Mouse (Mus musculus) urinary bladder, postnatal 10 days (tissue): ENCODE data around the gene Palld.

ENCODE experiments used
- DNase-seq: peaks from one replicate; pipeline ENCODE4 v3.0.0; 2022; ENCODE audit warnings: low spot score

Gene Palld

DNA sequence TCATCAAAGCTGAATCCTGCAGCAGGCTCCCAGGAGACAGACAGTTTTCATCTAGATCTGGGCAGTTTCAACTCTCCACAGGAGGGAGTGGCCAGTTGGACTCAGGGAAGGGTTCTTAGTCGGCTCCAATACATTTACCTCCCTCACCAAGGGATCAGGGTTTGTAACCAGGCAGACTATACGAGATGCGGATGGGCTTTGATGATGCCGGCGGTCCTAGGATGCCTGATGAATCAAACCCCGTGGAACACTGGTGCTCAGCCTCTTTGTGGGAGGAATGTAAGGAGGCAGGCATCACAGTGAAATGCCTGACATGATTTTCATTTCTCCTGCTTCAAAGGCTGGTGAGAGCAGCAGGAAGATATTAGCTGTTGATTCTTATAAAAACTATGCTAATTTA is 347.1 kb downstream of the Palld start:
- DNase-seq = no peak

GRCm38 (mm10) chr8:61552755-61553402 is 349.6 kb downstream of the Palld start:
- DNase-seq = no peak

DNA sequence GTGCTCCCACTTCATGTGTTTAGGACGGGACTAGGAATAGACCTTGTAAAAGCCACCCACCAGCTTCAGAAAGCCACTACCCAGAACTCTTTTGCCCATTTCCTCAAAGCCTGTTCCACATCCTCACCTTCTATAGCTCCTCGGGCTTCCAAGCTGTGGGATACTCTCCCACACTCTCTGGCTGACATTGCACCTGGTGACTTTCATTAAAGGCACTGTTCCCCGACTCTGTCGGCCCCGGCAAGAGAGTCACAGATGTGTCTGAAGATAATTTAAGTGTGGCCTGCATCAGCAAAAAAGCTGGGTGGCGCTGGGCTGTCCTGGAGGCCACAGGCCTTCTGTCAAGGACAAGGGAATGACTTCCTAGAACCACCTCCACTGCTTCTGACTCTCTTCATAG is 350.3 kb downstream of the Palld start:
- no peak for DNase-seq

- DNase-seq = no peak
Observed at GRCm38 (mm10) chr8:61550006-61550748, 352.3 kb downstream of the Palld start.

GRCm38 (mm10) chr8:61549585-61549984 is 352.9 kb downstream of the Palld start:
- DNase-seq = no peak

DNA sequence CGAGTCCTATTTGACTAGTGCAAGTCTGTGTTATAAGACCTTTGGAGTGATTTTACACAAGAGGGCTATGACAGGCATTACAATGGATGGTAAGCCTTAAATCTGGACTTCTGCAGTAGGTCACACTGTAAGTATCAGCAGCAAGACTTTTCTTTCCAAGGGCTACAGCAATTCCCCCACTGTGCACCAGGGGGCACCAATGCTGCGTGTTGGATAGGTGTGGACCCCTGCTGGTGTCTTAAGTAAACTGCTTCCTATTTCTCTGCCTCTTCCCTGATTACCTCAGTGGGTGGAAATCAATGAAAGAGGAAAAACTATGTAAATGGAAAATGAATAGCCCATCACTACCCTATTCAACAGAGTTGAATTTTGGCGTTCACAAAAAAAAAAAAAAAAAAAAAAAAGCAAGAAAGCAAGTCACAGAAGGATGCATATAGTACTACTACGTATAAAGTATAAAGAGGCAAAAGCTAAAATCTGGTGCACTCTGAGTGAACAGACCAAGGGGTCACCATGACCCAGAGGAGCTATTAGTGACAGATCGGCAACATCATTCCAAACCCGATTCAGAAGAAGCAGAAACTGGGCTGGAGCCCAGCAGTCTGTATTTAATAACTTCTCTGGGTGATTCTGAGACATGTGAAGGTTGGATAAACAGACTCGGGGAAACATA is 362.5 kb downstream of the Palld start:
- peak; percentile 51 for DNase-seq

DNA sequence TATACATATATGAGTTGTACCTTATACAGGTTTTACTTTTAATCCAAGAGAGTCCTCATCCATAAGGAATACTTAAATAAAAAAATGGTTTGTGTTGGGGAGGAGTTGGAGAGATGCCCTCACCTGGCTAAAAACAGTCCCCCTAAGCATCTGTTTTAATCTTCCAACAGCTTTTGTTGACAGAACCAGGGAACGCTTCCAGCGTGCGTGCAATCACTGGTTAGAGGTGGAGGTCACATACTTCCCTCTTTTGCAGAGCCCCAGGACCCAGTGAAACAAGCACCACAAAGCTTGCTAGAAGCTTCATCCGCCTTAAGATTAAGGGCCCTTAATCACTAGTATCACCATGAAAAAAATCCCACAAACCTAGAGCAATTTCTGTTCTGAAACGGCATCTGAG is 365.0 kb downstream of the Palld start:
- DNase-seq = no peak

- no peak for DNase-seq
Observed at GRCm38 (mm10) chr8:61535472-61535871, 367.0 kb downstream of the Palld start.

DNA sequence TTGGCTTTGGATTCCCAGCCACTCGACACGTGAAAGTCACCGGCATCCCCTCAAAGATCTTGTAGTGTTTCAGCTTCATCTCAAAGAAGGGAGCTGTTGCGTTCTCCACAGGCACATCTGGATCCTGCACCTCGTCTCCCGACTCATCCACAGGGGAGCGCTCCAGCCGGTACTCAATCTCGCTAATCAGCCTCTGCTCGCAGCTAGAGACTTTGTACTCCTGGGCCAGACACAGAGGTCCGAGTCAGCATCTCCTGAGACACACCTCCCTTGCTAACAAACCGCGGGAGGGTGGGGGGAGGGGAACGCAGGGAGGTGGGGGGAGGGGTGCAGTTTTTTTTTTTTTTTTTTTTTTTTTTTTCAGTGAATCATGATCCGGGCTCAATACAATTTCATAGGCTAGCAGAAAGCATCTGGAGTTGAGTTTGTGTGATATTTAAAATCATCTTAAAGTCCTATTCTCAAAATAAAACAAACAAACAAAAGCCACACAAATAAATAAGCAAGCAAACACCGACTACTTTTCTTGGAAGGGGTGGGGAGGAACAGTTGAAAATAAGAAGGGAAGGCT is 369.0 kb downstream of the Palld start:
- no peak for DNase-seq

DNA sequence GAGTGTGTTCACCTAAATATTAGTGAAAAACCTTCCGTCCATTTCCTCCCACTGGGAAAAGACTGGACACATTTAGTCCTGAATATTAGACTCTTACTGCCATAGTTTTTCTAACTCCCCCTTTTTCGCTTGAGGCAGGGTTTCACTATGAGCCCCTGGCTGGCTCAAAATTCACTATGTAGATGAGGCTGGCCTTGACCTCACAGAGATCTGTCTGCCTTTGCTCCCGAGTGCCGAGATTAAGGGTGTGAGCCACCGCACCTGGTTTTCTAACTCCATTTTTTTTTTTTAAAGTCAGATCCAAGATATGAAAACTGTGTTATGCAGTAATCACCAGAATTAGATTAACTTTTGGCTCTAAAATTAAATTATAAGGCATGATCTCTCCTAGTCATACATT is 369.7 kb downstream of the Palld start:
- no peak for DNase-seq

- DNase-seq = no peak
Observed at GRCm38 (mm10) chr8:61531944-61532795, 370.3 kb downstream of the Palld start.

GRCm38 (mm10) chr8:61528642-61529041 is 373.8 kb downstream of the Palld start:
- DNase-seq = no peak

DNA sequence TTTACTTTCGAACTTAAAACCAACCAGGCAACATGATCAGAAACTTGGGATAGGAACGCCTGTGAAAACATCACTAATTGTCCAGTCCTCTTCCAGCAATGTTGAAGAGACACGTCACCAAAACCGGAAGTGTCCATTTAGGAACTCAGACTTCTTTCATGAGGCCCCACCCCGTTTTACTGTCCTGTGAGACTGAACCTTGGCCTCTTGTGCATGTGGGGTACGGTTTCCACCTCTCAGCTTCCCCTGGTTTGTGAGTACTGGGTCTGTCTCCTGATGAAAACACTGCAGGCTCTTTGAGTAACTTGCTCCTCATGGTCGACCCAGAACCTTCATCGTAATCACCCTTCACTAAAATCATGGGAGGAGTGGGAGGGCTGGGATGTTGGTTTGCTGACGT is 374.3 kb downstream of the Palld start:
- no peak for DNase-seq

GRCm38 (mm10) chr8:61527037-61527436 is 375.5 kb downstream of the Palld start:
- no peak for DNase-seq

DNA sequence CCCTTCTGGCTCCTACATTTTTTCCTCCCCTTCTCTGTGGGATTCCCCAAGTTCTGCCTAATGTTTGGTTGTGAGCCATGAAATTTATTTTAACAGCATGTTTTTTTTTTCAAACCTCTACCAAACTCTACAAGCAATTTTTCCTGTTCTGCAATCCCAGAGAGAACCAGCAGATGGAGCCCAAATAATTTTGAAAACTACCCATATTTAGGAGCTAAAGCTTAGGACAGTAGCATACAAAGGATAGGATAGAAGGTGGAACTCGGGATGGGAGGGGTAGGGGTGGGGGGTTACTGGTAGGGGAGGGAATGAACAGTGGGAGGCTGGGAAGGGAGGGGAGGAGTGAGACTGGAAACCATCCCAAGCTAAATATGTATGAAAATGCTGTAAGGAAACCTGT is 380.4 kb downstream of the Palld start:
- no peak for DNase-seq

- no peak for DNase-seq
Observed at GRCm38 (mm10) chr8:61517502-61518185, 384.8 kb downstream of the Palld start.

DNA sequence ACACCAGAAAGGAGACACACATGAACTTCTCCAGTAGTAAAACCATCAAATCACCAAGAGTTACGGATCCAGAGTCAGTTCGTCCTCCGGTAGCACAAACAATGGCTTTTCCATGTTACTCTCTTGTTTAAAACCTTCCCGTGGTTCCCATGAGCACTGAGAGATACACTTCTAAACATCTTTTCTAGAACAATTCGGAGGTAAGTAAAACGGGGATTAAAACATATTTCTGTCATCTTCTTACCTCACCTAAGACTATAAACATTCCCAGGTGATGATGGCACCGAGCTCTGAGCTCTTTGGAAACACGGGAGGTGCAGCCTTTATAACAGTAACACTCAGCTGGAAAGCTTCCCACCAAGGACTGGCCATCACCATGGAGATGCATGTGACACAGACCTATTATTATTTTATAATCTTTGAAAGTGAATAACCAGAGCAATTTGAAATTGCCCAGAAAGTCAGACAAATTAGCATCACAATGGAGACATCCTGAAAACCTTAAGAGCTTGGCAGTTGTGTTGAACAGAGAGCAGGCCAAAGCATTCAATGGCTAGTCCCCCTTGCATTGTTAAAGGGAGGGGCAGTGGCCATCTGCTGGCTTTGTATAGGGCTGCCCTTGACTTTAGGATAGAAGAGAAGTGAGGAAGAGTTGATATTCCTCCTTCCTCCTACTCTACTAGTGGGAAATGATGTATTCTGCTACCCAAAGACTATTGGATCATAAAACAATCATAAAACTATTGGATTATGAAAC is 385.6 kb downstream of the Palld start:
- DNase-seq = no peak

GRCm38 (mm10) chr8:61515931-61516744 is 386.4 kb downstream of the Palld start:
- DNase-seq = peak; percentile 45

GRCm38 (mm10) chr8:61515110-61515930 is 387.2 kb downstream of the Palld start:
- DNase-seq = no peak
